Mouse (Mus musculus) T-helper 2 cell (primary cell): ENCODE results near the gene H2-DMb2.

ENCODE experiments used
- in situ Hi-C: fragments of 300-600 bp; cut with MboI, MseI; formaldehyde crosslinking; loops from one replicate; pipeline ENCODE4 v1.15.1; 2025; ENCODE audit warnings: high pct_unique_total_duplicates

Gene H2-DMb2

GRCm38 (mm10) chr17:34118113-34118872 lies 24.8 kb upstream of the H2-DMb2 start:
- in situ Hi-C loops: no loop called here

DNA sequence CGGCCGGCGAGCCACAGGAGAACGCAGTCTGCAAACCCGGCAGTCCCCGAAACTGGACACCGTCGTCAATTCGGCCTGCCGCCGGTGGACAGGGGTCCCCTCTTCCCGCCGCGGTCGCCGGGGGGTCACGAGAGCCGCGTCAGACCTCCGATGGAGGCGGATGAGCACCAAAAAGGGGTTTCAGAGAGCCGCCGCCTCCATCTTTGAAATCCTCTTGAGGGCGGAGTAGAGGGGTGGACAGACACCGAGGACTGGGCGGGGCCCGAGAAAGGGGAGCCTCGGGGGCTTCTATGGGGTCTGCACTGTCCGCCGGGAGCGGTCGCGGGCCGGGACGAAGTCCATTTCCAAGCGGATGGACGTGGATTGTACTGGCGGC lies 24.2 kb upstream of the H2-DMb2 start:
- in situ Hi-C loops: no loop called here

DNA sequence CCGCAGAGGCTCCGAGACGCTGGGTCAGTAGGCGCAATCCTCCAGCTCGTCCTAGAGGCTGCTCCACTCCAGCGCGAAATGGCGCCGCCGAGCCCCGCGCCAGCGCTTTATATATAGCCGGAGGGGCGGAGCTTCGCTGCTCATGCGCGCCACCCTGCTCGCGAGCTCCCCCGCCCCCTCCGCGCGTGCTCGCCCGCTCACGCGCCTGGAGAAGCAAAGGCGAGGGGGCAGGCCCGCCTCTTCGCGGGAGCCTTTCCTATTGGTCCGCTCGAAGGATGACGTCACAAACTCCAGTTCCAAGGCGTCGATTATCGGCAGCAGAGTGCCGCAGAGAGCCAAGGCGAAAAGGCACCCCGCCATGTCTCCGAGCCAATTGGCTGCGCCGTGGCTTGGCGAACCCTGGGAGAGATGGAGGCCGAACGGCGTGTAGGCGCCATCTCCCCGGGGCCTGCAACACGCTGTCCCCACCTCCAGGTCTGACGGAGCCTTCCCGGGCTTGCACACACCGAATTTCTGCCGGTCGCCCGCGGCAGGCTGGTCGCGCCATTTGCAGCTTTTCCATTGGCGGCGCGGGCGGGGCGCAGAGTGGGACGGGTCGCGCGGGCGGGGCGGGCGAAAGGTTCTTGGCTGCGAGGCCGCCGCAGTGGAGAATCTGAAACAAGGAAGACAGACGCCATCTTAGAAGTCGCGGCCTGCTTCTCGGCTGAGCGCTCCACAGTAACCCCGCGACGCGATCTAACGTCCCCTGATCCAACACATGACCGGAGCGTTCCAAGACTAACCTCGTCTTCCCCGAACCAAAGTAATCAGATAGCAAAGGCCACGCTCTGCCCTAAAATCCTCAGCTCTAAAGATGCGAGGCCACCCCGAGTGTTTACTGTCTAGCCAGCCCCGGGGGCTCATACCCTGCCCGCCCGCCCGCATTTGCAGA lies 23.6 kb upstream of the H2-DMb2 start, which contains the start of gene H2-DMa:
TSS of gene H2-DMa (plus strand) at position 293 of the 931 bp plus-strand sequence.
- in situ Hi-C loops: no loop called here

DNA sequence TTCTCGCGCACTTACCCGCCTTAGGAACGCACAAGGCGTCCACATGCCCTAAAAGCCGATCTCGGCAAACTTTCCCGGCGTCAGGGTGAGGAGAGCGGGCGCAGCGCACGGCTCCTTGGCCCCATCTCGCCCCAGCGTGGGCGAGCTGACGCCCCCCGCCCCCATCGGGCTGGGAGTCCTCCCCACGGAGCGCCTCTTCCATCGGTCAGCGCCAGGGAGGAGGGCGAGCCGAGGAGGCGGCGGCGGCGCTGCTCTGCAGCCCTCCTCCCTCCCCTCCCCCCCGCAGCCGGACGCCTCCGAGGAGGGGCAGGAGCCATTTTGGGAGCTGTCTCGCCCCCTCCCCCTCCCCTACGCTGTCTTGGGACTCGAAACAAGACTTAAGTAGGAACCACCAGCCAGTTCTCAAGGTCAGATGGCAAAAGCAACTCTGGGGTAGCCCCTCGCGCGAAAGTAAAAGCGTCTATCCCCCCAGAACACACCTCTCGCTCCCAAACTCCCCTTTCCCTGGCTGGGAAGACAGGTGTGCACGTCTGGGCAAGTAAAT lies 22.9 kb upstream of the H2-DMb2 start:
- in situ Hi-C loops: no loop called here

- in situ Hi-C loops: no loop called here
Observed at GRCm38 (mm10) chr17:34120814-34121171, 22.3 kb upstream of the H2-DMb2 start.

DNA sequence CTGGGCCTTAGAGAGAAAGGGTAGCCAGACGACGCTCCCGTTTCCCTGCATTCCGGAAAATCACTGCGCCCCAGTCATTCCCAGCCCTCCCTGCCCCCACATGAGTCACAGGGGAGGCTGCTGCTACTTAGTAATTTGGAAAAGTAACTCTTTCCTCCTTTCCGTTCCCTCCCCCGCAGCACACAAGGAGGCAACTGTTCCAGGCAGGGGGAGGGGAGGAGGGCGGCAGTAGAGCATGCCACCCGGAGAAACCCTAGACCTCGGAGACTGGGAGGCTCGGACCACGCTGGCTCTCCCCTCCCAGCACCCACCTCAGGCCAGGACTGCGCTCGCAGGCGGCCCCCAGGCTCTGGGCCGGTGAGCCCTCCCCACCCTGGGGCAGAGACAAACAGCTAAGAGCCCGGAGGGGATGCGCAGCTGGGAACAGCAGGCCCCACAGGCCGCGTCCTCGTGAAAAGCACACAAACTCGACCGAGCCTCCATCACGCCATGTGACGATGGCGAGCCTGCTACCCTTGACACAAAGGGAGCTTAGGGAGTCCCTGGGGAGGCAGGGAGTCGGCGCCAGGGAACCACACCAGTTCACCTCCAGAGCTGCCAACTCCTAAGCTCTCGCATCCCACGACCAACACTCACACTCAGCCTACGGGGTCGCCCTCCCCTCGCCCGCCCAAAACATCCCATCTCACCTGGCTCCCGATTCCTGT lies 21.8 kb upstream of the H2-DMb2 start:
- in situ Hi-C loops: no loop called here

- in situ Hi-C loops: no loop called here
Observed at GRCm38 (mm10) chr17:34121879-34122187, 21.3 kb upstream of the H2-DMb2 start.

GRCm38 (mm10) chr17:34122188-34122984 lies 20.7 kb upstream of the H2-DMb2 start, which contains the start of gene Brd2:
TSS of gene Brd2 (minus strand) at chr17:34122634.
- in situ Hi-C loops: no loop called here

- in situ Hi-C loops: no loop called here
Observed at GRCm38 (mm10) chr17:34123111-34123510, 20.0 kb upstream of the H2-DMb2 start.

DNA sequence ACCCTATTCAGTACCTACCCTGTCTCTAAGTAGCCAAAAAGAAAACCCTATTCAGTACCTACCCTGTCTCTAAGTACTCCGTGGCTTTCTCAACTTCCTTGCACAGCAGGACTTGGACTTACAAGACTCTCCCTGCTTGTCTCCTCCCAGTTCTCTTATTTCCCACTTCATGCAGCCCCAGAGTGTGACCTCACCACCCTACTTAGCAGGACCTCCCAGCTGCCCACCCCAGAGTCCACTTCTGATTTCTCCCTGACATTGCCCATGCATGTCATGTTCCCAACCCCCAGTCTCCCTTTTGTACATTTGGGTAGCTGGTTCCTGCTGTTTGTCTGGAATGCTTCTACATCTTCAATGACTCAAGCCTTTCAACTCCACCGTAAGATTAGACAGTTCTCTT lies 19.6 kb upstream of the H2-DMb2 start:
- in situ Hi-C loops: no loop called here

- in situ Hi-C loops: no loop called here
Observed at GRCm38 (mm10) chr17:34124649-34125048, 18.5 kb upstream of the H2-DMb2 start.

DNA sequence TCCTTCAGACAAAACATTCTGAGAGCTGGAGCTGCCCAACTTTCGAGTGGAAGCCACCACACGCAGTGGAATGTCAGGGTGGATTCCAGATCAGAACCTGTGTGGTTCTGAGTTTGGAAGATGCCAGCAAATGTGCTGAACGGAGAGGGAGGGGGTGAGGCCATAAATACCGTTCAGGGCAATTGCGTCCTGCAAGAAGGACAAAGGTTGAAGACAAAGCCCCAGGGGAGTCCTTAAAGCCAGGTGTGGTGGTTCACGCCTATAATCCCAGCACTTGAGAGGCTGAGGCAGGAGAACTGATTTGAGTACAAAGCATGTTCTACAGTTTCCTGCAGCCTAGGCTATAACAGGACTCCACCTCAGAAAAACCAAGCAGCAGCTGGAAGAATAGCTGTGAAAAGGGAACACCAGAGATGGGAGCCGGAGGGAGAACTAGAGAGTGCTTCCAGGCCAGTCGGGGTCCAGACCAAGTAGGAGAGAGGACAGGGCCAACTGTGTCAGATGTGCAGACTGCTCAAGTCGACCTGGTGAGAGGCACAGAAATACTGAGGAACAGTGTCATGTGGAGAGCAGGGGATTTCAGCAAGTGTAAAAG lies 16.2 kb upstream of the H2-DMb2 start:
- in situ Hi-C loops: no loop called here

- in situ Hi-C loops: no loop called here
Observed at GRCm38 (mm10) chr17:34127475-34127874, 15.6 kb upstream of the H2-DMb2 start.

- in situ Hi-C loops: no loop called here
Observed at GRCm38 (mm10) chr17:34128264-34128937, 14.7 kb upstream of the H2-DMb2 start.

DNA sequence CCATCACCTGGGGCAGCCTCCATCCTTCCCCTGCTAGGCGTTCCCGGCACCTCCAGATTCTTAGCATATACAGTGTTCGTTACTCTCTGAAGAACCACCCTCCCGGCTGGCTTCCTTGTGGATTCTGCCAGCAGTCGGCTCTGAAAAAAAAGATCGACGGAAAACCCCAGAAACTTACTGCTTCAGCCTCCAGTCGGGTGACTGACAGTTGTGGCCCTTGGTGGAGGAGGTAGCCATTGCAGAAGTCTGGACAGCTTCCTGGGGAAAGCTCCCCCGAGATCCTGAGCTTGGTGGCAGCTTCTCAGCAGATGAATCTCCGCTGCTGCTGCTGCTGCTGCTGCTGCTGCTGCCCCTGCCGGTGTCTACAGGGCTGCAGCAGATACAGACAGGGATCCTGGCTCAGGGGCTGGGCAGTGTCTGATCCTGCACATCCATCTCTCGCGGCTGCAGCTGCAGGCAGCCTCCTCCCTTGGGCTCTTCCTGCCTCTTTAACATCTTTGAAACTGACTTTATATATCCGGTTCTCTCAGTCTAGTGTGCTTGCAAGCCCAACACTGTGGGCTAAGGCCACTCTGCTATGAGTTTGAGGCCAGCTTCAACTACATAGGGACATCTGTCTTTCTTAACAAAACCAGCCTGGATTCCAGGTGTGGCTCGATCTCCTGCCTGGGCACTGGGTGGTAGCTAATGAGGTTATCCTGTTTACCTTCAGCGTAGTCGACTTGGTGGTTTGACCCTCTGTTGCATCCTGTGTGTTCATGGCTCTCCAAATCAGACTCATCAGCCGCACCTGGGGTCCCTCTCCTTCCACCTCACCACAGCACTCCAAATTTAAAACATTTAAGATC lies 13.9 kb upstream of the H2-DMb2 start:
- in situ Hi-C loops: no loop called here

GRCm38 (mm10) chr17:34130073-34130947 lies 12.8 kb upstream of the H2-DMb2 start:
- in situ Hi-C loops: loop anchor here (5.0 kb wide), 1 partner anchor 37 kb away; no protein-coding TSS in a partner anchor

DNA sequence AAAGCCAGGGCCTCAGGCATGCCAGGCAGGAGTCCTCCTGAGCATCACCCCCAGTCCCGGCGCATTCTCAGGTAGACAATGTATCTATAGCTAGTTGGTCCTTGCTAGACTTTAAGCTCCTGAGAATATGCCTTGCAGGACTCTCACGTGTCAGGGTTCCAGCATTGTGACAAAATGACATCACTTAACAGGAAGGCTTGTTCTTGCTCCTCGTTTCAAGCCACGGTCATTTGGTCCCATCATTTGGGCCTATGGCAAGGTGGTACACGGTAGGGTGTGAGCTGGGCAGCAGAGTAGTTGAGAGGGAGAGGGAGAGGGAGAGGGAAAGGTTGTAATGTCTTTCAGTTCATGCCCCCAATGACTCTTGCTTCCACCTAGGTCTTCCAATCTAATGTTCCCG lies 11.2 kb upstream of the H2-DMb2 start:
- in situ Hi-C loops: loop anchor here (5.0 kb wide), 1 partner anchor 35 kb away; no protein-coding TSS in a partner anchor

GRCm38 (mm10) chr17:34133289-34133688 lies 9.8 kb upstream of the H2-DMb2 start:
- in situ Hi-C loops: loop anchor here (5.0 kb wide), 1 partner anchor 34 kb away; no protein-coding TSS in a partner anchor
